Mouse (Mus musculus) c-Kit-positive CD71-positive TER-119-positive erythroid progenitor cells, embryonic 14.5 days (primary cell): ENCODE data around the gene Il17c.

Source experiments
- DNase-seq: peaks from one replicate; pipeline ENCODE4 v3.0.0-alpha.2; 2013; ENCODE audit warnings: low spot score

The Il17c gene

GRCm38 (mm10) chr8:122459990-122460389, 38.2 kb downstream of the Il17c start:
- DNase-seq, result no peak

- no peak for DNase-seq
These were observed 39.0 kb downstream of the Il17c start, which contains the start of gene Snai3 for GRCm38 (mm10) chr8:122460524-122461472. Gene Snai3, minus strand, starts transcription at chr8:122460733.

- no peak for DNase-seq
These were observed 39.8 kb downstream of the Il17c start for GRCm38 (mm10) chr8:122461473-122462148.

GRCm38 (mm10) chr8:122462510-122462909, 40.7 kb downstream of the Il17c start:
- DNase-seq, result no peak

GRCm38 (mm10) chr8:122463651-122464640, 42.1 kb downstream of the Il17c start:
- no peak for DNase-seq

GRCm38 (mm10) chr8:122464985-122465384, 43.2 kb downstream of the Il17c start:
- no peak for DNase-seq

- no peak for DNase-seq
These were observed 46.0 kb downstream of the Il17c start for GRCm38 (mm10) chr8:122467816-122468215.

- no peak for DNase-seq
These were observed 47.6 kb downstream of the Il17c start for GRCm38 (mm10) chr8:122469407-122469806.

GRCm38 (mm10) chr8:122469965-122470364, 48.1 kb downstream of the Il17c start:
- DNase-seq, result no peak

GRCm38 (mm10) chr8:122470691-122471090, 48.9 kb downstream of the Il17c start:
- DNase-seq, result no peak
